In the genomic region with DNA sequence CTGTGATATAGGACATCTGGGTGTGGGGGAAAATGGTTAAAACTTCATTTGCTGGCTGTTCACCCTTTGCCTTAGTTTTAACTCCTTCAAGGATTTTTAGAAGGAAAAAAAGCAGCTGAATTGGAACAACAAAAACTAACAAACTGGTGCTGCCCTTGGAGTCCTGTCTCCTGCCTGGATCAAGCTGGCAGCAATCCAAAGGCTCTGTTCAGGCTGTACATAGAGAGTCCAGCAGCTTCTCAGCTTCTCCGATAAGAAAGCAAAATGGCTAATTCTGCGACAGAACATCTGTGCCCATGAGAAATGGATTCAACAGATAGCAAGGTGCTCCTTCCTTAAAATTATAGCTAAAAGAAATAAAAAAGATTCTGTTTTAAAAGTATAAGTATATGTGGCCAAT, we compare ENCODE assay signal across 13 mouse cellular contexts. TPM values are rescaled to one million over a fixed set of nuclear protein-coding genes. Genes with fewer than 3 reads are reported as not detected.
A peak's percentile ranks its signal among the peaks of the same experiment; 100 is the strongest.
DNase-seq lines count a peak whose midpoint lies in the region.
"Had no signal": no experiment of that assay in that cellular context is flagged by ENCODE, and none has a peak within 500 bp of the region (broad histone marks: within the 10 kb centered on the region; RNA-seq: fewer than 3 reads in every experiment).

No protein-coding gene starts in this region.

- DNase-seq in adrenal gland, postnatal 25 days: peak; percentile 5
- no peak for DNase-seq in adrenal gland, adult 18-20 months (ENCODE audit: low spot score in 2 of 2)
- peak; percentile 2 to 12 for DNase-seq in cerebellum, postnatal 36 days
- DNase-seq in cerebellum, adult 9-11 months: no peak
- DNase-seq in kidney, postnatal 4 days: peak; percentile 2 to 3
- DNase-seq in kidney, postnatal 14 days: no peak
- DNase-seq in ovary, postnatal 14 days (ENCODE audit: low spot score): peak; percentile 0
- no peak for DNase-seq in retina, embryonic 14.5 days (ENCODE audit: low spot score)
- DNase-seq: gastrocnemius, postnatal 25 days; liver; lung, postnatal 14 days; right cerebral cortex, postnatal 4 days had no signal

RNA-seq across cellular contexts. Expression of a gene that starts 32.6 kb away (rescaled TPM):
- total RNA-seq in adrenal gland, postnatal 25 days (2021): 0.49 TPM in 1 of 2 replicates, not detected in the other
- under 1 TPM; 0.36 to 0.42 TPM for total RNA-seq in adrenal gland, adult 18-20 months (2021)
- total RNA-seq: megakaryocyte, adult 5-6 weeks had no signal

Comparison
In these comparisons a context has a peak if more than half of its experiments do, and no peak if none do; other contexts are left out.
1. DNase-seq: peak in adrenal gland, postnatal 25 days (single experiment), cerebellum, postnatal 36 days (2 of 2), kidney, postnatal 4 days (2 of 2) and ovary, postnatal 14 days (single experiment); none in adrenal gland, adult 18-20 months (0 of 2), cerebellum, adult 9-11 months (single experiment), kidney, postnatal 14 days (single experiment) and retina, embryonic 14.5 days (single experiment).